Mouse (Mus musculus): Measurements from ENCODE around the gene Atxn7l3. TPM values are rescaled to one million over a fixed set of nuclear protein-coding genes. Genes with fewer than 3 reads are reported as not detected.
A peak's percentile ranks its signal among the peaks of the same experiment; 100 is the strongest.

Gene Atxn7l3
- polyA plus RNA-seq, 1 experiment from 2014 or later = 11.8 TPM

DNA sequence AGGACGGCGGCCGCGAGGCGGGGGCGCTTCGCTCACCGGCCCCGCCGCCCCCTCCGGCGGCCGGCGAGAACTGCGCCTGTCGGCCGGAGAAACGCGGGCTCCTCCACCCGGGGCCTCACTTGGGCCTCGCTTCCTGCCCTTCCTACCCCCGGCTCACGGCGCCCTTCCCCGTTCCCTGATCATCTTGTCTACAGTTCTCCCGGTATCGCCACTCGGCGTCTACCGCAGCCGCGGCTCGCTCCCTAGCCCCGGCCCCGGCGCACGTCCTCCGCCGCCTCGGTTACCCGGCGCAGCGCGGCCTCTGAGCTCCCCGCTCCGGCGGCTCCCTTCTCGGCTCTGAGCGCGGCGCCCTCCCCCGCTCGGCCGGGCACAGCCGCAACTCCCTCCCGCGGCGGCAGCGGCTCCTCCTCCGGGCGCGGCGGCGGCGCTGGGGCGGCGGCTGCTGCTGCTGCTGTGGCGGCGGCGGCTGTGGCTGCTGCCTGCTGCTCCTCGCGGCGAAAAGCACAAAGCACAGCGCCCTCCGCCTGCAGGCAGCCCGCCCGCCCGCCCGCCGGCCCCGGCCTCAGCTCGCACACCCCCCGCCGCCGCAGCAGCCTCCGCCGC is 21.0 kb upstream of the Atxn7l3 start:
- H3K4me2 ChIP-seq (replicated peaks) = peak overlapping the region; percentile 96
- peak overlapping the region; percentile 100 for H3K9ac ChIP-seq
- under 1% methylated on average over 86 of the region's 87 CpGs for WGBS
- ATAC-seq = peak; percentile 18
- no peaks in the 10 kb centered on the region for H3K9me3 ChIP-seq
- H3K27me3 ChIP-seq (replicated peaks) = no peaks in the 10 kb centered on the region
- H3K36me3 ChIP-seq = peaks cover 21% of the 10 kb centered on the region
- peak overlapping the region; percentile 98 for H3K27ac ChIP-seq
- peak overlapping the region; percentile 69 for H3K4me3 ChIP-seq (replicated peaks)
- peaks cover 21% of the 10 kb centered on the region for H3K4me1 ChIP-seq (replicated peaks)

DNA sequence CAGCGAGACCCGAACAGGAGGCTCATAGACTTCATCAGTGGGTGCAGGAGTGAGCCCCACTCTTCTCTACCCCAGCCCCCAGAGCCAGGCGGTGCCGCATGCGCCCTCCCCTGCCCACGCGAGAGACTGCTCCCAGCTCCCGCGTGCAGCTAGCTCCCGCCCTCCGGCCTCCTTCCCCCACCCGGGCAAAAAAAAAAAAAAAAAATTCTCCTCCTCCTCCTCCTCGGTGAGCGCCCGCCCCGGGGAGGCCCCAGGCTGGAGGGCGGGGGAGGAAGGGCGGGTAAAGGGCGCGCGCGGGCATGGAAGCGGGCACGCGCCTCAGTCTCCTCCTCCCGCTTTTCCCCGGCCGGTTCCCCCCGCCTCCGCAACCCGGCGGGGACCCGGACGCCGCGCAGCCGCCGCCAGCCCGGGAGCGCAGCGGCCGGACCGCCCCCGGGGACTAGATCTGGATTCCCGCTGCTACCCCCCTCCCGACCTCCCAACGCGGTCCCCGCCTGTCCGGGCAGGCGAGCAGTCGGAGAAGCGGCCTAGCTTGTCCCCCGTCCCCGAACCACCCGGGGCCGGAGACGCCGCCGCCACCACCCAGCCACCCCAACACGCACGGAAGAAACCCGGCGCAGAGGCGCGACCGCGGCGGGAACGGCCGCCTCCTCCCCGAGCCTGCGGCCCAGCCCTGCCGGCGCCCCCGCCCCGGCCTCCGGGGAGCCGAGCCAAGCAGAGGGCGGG is 20.3 kb upstream of the Atxn7l3 start:
- WGBS = under 1% methylated on average over 73 of the region's 80 CpGs
- Histone ChIP-seq H3K27ac (peak overlapping the region; percentile 98), H3K9me3 (no peaks in the 10 kb centered on the region), H3K27me3 (replicated peaks) (no peaks in the 10 kb centered on the region), H3K36me3 (peaks cover 25% of the 10 kb centered on the region), H3K4me1 (replicated peaks) (peaks cover 21% of the 10 kb centered on the region), H3K4me3 (replicated peaks) (peak overlapping the region; percentile 69), H3K9ac (peak overlapping the region; percentile 100), H3K4me2 (replicated peaks) (peak overlapping the region; percentile 96)
- peak; percentile 62 for ATAC-seq

DNA sequence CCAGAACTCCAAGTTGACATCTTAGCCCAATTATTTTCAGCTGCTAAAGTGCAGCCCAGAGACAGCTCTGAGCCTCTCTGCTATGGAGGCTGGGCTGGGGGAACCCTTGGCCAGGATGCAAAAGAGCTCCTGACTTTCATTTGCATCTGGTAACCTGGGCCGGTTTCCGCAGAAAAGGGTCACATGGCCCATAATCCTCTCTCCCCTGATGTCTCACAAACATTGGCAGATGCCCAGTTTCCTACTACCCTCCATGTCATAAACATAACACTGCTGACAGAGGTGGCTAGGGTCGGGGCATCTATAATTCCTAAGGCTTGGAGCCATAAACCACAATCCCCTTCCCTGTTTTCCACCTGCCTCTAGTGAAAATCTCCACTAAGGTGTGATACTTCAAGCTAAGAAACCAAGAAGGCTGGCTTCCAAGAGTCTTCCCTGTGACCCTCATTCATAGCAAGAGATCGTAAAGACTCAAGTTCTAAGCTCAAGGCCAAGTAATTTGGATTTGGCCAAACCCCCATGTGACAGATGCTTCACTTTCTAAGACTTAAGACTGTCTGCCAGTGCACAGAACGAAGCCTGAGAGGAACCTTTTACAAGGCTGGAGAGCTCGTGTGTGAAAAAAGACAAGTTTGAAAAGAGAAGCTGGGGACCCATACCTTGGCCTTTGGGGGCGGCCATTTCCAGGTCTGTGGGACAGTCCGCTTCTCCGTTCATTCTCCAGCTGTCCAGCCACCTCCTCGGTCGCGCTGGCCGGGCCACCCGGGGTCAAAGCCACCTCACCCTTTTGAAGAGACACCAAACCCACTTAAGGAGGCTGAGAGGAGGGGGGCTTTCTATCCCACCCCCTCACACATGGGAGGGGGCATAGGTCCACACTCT is 19.5 kb upstream of the Atxn7l3 start:
- Histone ChIP-seq H3K27ac (peak overlapping the region; percentile 98), H3K36me3 (peaks cover 32% of the 10 kb centered on the region), H3K4me3 (replicated peaks) (peak overlapping the region; percentile 69), H3K4me1 (replicated peaks) (peaks cover 26% of the 10 kb centered on the region), H3K27me3 (replicated peaks) (no peaks in the 10 kb centered on the region), H3K9ac (peak overlapping the region; percentile 100), H3K4me2 (replicated peaks) (peak overlapping the region; percentile 96), H3K9me3 (no peaks in the 10 kb centered on the region)
- 11% methylated on average over 14 of the region's 14 CpGs for WGBS
- 0 out of 2 replicates have a peak, but pooled peaks have one; percentile 1 for ATAC-seq

DNA sequence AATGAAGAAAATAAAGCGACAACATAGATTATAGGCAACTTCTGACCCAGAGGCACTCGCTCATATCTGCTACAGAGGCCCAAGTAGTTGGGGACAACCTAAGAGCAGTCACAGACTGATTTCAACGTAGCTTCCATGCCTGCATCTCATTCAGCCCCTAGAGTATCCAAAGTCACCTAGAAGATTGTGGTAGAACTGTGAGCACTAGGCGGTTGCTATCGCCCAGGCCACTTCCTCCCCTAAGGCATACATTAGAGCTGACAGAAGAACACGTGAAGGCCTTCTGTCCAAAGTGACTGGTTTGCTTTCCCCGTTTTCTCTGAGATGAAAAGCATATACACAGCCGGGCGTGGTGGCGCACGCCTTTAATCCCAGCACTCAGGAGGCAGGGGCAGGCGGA is 17.9 kb upstream of the Atxn7l3 start:
- H3K36me3 ChIP-seq = peaks cover 33% of the 10 kb centered on the region
- no peak overlapping the region for H3K9ac ChIP-seq
- WGBS = 79% methylated on average over 12 of the region's 12 CpGs
- no peak overlapping the region for H3K4me2 ChIP-seq (replicated peaks)
- no peak overlapping the region for H3K4me3 ChIP-seq (replicated peaks)
- H3K9me3 ChIP-seq = no peaks in the 10 kb centered on the region
- peaks cover 33% of the 10 kb centered on the region for H3K4me1 ChIP-seq (replicated peaks)
- H3K27me3 ChIP-seq (replicated peaks) = no peaks in the 10 kb centered on the region
- ATAC-seq = no peak
- H3K27ac ChIP-seq = no peak overlapping the region

DNA sequence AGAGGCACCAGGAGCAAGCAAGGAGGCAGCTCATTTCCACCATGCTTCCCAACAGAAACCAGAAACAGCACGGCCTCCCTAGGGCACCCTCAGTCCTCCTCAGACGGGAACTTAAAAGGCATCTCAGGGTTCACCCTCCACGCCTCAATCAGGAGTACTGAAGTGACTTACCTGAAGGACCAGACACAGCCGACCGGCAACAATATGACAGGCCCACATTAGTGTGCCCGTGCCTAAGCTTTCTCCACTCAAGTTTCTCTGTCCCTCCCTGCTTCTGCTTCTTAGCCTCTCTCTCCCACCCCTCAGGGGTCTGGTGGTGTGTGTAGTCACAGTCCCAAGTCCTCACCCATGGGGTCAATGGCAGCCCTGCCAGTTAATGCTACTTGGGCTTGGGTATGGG is 16.2 kb upstream of the Atxn7l3 start:
- Histone ChIP-seq H3K9ac (no peak overlapping the region), H3K4me2 (replicated peaks) (no peak overlapping the region), H3K36me3 (peaks cover 39% of the 10 kb centered on the region), H3K27me3 (replicated peaks) (no peaks in the 10 kb centered on the region), H3K9me3 (no peaks in the 10 kb centered on the region), H3K4me3 (replicated peaks) (no peak overlapping the region), H3K4me1 (replicated peaks) (peaks cover 39% of the 10 kb centered on the region), H3K27ac (no peak overlapping the region)
- 78% methylated on average over 6 of the region's 6 CpGs for WGBS
- no peak for ATAC-seq

DNA sequence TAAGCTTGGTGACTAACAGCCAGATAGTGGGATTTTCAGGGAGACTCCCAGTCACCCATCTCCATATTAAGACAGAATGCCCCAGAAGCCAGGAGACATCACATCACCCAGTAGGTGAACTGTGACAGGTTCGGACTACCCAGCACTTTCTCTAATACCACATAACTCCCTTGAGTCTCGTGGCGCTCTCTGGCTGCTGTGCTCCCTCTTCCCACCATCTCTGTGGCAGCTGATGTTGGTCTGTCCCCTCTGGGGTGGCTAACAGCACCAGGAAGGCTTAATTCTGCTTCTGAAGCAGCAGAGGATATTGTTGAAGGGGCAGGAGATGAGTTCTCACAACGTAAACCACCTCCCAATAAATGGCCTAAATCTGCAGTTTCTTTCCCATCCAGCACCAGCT is 15.5 kb upstream of the Atxn7l3 start:
- 85% methylated on average over 4 of the region's 4 CpGs for WGBS
- Histone ChIP-seq H3K4me2 (replicated peaks) (no peak overlapping the region), H3K27me3 (replicated peaks) (no peaks in the 10 kb centered on the region), H3K9ac (no peak overlapping the region), H3K4me1 (replicated peaks) (peaks cover 39% of the 10 kb centered on the region), H3K9me3 (no peaks in the 10 kb centered on the region), H3K27ac (no peak overlapping the region), H3K36me3 (peaks cover 45% of the 10 kb centered on the region), H3K4me3 (replicated peaks) (no peak overlapping the region)
- ATAC-seq = no peak

DNA sequence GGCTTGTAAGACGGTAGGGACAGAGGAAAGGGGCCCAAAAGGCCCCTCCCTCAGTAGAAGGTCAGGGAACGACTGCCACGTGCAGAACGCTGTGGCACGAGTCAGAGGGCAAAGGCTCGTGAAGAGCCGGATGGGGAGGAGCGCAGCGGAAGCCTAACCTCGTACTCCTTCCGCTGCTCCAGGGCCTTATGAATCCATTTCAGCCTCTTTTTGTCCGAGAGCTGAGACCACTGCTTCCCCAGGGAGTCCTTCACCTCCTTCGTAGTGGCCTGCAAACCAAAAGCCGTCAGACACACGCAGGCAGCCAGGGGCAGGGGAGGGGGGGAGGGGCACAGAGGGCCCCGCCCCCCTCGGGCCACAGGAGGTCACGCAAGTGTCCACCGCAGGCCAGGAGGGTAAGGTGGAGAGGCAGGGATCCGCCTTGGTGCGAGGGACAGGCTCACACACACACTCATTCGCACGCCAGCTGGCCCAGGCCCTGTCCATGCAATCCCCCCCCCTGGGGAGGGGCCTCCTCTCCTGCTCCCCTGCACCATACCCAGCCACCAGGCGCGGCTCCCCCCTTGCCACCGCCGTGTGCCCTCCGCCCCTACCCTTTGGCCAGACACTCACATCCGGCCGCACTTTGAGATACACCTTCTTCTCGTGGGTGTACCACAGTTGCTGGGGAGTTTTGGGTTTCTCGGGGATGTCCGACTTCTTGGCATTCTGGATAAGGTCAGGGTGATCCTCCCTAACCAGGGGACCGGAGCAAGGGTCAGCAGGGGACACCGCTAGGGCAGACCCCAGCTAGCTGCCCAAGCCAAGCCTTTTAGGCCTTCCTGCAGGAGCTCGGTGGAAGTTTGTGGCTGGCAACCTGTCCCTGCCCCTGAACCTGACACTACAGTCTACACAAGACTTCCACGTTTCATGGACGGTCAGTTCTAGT is 14.6 kb upstream of the Atxn7l3 start:
- Histone ChIP-seq H3K9ac (peak overlapping the region; percentile 31), H3K4me2 (replicated peaks) (peak overlapping the region; percentile 71), H3K36me3 (peaks cover 50% of the 10 kb centered on the region), H3K4me1 (replicated peaks) (peaks cover 34% of the 10 kb centered on the region), H3K27ac (peak overlapping the region; percentile 15; the same call in 1 of the 2 replicates), H3K9me3 (no peaks in the 10 kb centered on the region), H3K4me3 (replicated peaks) (no peak overlapping the region), H3K27me3 (replicated peaks) (no peaks in the 10 kb centered on the region)
- 45% methylated on average over 35 of the region's 38 CpGs for WGBS
- no peak for ATAC-seq

DNA sequence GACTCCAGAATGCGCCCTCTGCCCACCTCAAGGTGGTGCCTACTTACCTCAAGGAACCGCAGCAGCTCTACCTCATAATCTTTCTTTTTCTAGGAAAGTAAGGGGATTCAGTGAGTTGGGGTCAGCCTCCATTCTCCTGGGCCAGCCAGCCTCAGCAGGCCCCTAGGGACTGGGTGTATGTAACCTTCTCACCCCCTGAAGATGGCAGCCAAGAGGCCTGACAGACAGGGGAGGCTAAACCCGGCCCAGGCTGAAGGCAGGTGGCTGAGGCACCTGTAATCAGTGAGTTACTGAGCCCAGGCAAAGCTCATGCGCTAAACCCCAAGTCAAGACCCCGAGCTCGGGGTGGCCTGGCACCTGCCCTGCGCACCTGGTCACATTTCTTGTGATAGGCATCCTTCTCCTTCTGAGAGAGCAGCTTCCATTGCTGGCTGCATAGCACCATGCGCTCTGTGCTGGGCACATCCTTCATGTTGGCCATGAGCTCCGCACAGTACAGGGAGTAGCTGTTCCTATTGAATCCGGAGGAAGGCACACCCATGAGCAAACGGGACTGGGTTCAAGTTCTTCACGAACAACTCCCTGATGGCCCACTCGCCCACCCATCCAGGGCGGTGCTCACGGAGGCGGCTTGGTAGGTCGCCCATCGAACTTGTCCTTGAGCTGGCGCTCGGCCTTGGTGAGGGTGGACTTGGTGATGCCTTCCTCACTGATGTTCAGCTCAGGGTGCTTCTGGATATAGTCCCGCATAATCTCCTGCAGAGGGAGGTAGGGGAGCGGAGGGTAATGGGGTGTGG is 13.6 kb upstream of the Atxn7l3 start:
- WGBS = 84% methylated on average over 22 of the region's 22 CpGs
- Histone ChIP-seq H3K9me3 (no peaks in the 10 kb centered on the region), H3K4me2 (replicated peaks) (peak overlapping the region; percentile 71), H3K27ac (peak overlapping the region; percentile 65), H3K4me1 (replicated peaks) (peaks cover 25% of the 10 kb centered on the region), H3K4me3 (replicated peaks) (peak overlapping the region; percentile 42), H3K36me3 (peaks cover 48% of the 10 kb centered on the region), H3K9ac (peak overlapping the region; percentile 36; the same call in 1 of the 2 replicates), H3K27me3 (replicated peaks) (no peaks in the 10 kb centered on the region)
- ATAC-seq = 0 out of 2 replicates have a peak, but pooled peaks have one; percentile 13

DNA sequence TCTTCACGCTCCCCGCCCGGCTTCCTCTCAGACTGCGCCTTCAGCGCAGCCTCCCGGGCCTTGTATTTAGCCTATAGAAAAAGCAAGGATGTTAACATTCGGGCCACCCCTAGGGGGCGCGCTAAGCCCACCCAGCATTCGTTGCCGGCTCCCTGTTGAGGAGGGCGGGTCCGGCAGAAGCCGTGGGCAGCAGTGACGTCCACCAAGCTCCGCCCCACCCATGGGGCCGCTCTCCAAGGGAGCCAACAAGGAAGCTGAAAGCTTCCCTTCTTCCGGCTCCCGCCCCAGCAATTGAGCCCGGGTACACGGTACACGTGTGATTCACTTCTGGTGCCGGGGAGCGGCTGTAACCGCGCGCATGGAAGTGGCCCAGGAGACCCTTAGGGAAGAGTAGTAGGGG is 12.5 kb upstream of the Atxn7l3 start:
- no peaks in the 10 kb centered on the region for H3K27me3 ChIP-seq (replicated peaks)
- H3K27ac ChIP-seq = peak overlapping the region; percentile 65
- peak overlapping the region; percentile 71 for H3K4me2 ChIP-seq (replicated peaks)
- under 1% methylated on average over 27 of the region's 27 CpGs for WGBS
- peak overlapping the region; percentile 36 for H3K9ac ChIP-seq
- peaks cover 25% of the 10 kb centered on the region for H3K4me1 ChIP-seq (replicated peaks)
- no peaks in the 10 kb centered on the region for H3K9me3 ChIP-seq
- H3K36me3 ChIP-seq = peaks cover 45% of the 10 kb centered on the region
- H3K4me3 ChIP-seq (replicated peaks) = peak overlapping the region; percentile 42
- peak; percentile 96 for ATAC-seq

DNA sequence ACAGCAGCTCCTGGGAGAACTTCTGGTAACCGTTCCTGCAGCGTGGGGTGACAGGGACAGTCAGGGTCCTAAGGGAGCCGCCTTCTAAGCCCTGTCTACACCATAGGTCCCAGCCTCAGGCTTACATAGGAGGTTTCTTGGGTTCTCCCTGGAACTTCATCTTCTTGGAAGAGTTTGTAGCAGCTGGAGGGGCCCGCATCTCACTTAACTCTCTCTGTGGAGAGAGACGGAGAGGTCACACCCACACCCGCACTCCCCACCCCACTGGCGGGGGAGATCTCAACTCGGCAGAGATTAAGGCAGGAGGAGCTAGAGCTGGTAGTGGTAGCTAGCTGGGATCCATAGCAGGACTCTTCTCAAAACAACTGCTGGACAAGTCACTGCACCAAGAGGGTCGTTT is 11.7 kb upstream of the Atxn7l3 start:
- peaks cover 25% of the 10 kb centered on the region for H3K4me1 ChIP-seq (replicated peaks)
- H3K27me3 ChIP-seq (replicated peaks) = no peaks in the 10 kb centered on the region
- H3K4me2 ChIP-seq (replicated peaks) = no peak overlapping the region
- H3K36me3 ChIP-seq = peaks cover 36% of the 10 kb centered on the region
- H3K9me3 ChIP-seq = no peaks in the 10 kb centered on the region
- no peak overlapping the region for H3K4me3 ChIP-seq (replicated peaks)
- no peak for ATAC-seq
- 83% methylated on average over 9 of the region's 9 CpGs for WGBS
- no peak overlapping the region for H3K27ac ChIP-seq
- no peak overlapping the region for H3K9ac ChIP-seq

DNA sequence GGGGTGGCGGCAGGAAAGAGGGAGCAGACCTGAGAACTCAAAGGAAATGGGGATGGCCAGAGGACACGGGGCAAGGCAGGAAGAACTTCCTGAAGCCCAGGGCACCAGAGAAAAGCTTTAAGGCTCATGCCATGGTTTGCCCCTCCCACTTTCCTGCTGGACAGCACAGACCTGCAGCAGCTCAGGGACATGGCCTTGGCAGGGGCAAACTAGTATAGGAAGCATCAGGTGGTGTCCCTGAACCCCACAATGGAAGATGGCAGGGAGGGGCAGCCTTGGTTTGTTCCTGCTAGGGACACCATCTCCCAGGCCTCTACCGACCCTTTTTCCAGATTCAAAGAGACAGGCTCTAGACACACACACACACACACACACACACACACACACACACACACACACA is 8.9 kb upstream of the Atxn7l3 start:
- WGBS = 68% methylated on average over 3 of the region's 3 CpGs

More for the DNA sequence above, 8.9 kb upstream of the Atxn7l3 start:
- Histone ChIP-seq H3K4me3 (replicated peaks) (no peak overlapping the region), H3K9ac (no peak overlapping the region), H3K9me3 (no peaks in the 10 kb centered on the region), H3K27me3 (replicated peaks) (no peaks in the 10 kb centered on the region), H3K27ac (no peak overlapping the region), H3K4me2 (replicated peaks) (no peak overlapping the region), H3K36me3 (peaks cover 17% of the 10 kb centered on the region), H3K4me1 (replicated peaks) (peaks cover 15% of the 10 kb centered on the region)
- no peak for ATAC-seq
